Mouse (Mus musculus): ENCODE measurements around the gene Noxo1. TPM values are rescaled to one million over a fixed set of nuclear protein-coding genes. Genes with fewer than 3 reads are reported as not detected.
A peak's percentile ranks its signal among the peaks of the same experiment; 100 is the strongest.
"Not testable (repeated sequence)": the region's sequence is repeated elsewhere in the genome, so short reads cannot be mapped to it uniquely, and the experiment has no call there.

Noxo1 gene
- polyA plus RNA-seq, 2 experiments from 2014 or later, result 1.4 to 1.5 TPM

DNA sequence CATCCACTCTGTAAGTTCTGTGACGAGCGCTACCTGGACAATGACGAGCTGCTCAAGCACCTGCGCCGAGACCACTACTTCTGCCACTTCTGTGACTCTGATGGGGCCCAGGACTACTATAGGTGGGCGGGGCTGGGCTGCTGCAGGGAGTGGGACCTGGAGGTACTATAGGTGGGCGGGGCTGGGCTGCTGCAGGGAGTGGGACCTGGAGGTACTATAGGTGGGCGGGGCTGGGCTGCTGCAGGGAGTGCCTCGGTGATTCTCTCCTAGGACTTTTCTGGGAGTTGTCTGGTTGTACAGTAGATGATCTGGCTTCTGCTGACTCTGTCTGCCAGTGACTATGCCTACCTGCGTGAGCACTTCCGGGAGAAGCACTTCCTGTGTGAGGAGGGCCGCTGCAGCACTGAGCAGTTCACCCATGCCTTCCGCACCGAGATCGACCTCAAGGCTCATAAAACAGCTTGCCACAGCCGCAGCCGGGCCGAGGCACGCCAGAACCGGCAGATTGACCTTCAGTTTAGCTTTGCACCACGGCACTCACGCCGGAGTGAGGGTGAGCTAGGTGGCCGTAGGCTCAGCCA is 18.4 kb upstream of the Noxo1 start:
- ATAC-seq, result no peak

GRCm38 (mm10) chr17:24686514-24686913 is 9.5 kb upstream of the Noxo1 start:
- ATAC-seq, result no peak

- ATAC-seq, result peak; percentile 79
These were observed 8.9 kb upstream of the Noxo1 start for GRCm38 (mm10) chr17:24687146-24687595.

DNA sequence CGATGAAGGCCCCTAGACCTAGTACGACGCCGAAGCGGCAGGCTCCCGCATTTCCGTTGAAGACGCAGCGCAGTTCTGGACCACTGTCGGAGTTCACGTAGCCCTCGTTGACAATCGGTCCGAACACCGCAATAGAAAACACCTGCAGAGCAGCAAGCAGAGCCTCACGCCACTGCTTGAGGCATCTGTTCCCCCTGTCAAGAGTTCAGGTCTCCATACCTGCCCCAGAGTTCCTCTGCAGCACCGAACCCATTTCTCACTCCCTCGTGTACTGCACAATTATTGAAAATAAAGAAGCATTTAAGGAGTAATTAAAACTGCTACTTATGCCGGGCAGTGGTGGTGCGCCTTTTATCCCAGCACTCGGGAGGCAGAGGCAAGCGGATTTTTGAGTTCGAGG is 8.4 kb upstream of the Noxo1 start:
- ATAC-seq, result no peak

- no peak for ATAC-seq
These were observed 6.6 kb upstream of the Noxo1 start, which contains the start of gene Syngr3 for GRCm38 (mm10) chr17:24689251-24690081. TSS of gene Syngr3 (minus strand) at chr17:24689955.

GRCm38 (mm10) chr17:24692385-24692784 is 3.6 kb upstream of the Noxo1 start:
- no peak for ATAC-seq

DNA sequence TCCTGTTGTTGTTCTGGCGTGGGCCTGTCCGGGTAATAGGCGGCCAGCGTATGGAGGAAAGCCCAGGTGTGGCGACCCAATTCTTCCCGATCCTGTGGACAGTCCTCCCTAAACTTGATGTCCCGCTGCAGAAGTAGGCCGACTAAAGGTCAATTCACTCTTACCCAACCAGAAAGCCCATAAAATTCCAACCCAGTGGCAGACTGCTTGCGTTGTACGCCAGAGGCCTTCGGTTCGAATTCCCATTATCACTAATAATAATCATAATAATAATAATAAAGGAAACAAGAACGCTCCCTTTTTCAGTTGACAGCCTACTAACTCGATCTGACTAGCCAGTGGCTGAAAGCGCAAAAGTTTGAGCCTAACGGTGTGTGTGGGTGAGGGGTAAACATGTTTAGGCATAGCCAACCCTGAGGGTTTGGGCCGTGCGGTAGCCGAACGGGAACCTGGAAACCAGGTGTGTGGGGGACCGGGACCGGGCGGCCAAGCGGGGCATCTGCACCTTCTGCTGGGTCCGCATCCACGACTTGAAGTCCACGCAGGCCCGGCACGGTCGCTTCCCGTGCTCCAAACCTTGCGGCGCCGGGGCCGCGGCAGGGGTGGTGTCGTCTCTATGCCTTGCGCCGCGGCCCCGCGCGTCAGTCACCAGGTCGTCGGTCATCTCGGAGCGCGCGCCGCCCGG is 566 bp upstream of the Noxo1 start:
- ATAC-seq, result no peak

DNA sequence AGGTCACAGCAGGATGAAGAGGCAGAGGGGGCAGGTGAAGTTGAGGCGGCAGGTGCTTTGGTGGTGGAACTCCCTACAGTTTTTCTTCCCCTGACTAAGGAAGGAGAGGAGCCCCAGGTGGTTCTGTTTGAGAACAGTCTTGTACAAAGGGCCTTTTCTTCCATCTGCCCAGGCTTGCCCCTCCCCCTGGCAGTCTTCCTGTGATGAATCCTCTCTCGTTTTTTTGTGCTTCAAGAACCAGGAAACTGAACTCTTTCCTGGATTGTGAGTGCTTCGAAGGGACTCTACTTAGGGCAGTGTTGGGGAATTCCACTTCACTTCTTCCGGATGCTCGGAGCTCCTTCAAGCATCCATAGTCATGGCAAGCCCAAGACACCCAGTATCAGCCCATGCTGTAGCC is 2.0 kb downstream of the Noxo1 start:
- ATAC-seq, result no peak

- no peak for ATAC-seq
These were observed 2.7 kb downstream of the Noxo1 start for GRCm38 (mm10) chr17:24698715-24699114.

- ATAC-seq, result no peak
These were observed 3.4 kb downstream of the Noxo1 start for GRCm38 (mm10) chr17:24699473-24699872.

DNA sequence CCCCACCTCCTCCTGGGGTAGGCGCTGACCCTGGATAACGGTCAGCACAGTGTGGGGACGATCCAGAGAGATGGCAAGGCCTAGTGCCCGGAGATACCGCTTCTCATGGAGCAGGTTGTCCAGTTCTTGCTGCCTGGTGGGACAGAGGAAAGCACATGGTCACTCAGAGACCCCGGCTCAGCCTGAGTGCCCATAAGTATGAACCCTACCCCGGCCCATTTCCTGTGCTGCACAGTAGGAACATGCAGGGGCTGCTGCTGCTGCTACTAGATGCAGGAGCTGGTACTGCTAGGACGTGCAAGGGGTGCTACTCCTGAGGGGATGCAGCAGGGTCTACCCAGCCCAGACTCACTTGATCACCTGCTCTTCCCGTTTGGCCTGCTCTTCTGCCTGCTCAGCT is 5.2 kb downstream of the Noxo1 start:
- ATAC-seq, result no peak

DNA sequence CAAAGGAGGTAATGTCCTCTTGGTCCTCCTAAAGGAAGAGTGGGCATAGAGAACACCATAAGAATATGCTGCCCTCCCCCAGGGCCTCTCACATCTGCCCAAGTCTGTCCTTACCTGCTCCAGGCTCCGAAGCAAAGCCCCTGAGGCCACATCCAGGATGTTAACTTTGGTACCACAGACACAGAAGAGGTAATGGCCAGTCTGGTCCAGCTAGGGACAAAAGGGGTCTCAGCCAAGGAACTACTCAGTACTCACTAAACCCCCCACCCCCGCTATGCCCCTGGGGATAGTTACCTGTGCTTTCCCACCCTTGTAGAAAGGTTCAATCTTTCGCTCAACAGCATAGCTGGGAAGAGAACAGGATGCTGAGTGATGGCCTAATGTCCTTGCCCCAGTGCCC is 9.8 kb downstream of the Noxo1 start:
- no peak for ATAC-seq

DNA sequence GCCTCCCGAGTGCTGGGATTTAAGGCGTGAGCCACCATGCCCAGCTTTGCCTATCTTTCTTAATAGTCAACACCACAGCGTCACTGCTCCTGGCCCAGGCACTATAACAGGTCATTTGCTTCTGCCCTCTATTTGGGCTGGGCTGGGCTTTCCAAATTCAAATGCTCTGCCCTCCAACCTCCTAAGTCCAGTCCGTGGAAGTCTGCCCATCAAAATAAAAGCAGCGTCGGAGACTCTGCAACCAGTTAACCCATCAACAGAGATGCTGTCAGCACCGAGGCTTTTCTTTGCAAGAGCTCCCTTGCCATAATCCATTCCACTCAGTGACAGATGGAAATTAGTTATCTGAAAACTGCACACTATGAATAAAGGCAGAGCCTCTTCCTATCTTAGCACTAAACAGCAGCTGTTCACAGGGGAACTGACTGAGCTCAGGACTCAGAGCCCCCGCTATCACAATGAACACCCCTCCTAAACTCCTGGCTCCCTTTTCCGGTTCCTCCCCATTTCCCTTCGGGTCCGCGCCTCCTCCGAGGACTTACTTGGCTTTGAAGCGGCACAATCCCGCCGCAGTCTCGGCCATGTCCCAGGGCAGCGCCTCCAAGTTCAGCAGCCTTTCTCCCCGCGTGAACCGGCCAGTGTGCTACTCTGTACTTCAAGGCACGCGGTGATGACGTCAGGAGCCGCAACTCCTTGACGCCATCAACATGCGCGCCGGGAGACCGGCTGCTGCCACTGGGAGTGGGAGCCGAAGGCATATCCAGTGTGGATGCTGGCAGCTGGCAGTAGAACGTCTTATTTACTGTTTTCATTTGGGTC is 11.2 kb downstream of the Noxo1 start, which contains the start of gene Tbl3:
TSS of gene Tbl3 (minus strand) at position 679 of the 819 bp plus-strand sequence.
- ATAC-seq, result peak; percentile 84

DNA sequence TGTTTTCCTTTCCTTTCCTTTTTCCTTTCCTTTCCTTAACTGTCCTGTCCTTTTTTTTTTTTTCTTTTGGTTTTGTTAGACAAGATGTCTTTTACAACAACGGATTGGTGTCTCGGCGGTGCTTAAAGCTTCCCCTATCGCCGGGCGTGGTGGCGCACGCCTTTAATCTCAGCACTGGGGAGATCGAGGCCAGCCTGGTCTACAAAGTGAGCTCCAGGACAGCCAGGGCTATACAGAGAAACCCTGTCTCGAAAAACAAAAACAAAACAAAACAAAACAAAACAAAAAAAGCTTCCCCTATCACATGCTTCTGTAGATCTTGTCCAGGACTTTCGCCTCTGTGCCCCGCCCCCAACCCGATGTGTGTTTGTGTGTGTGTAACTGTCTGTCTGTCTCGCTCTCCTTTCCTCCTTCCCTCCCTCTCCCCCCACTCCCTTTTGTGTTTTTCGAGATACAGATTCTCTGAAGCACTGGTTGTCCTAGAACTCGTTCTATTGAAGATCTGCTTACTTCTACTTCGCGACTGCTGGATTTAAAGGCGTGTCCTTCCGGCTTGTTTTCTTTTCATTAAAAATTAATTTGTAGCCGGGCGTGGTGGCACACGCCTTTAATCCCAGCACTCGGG is 11.9 kb downstream of the Noxo1 start:
- ATAC-seq, result peak; percentile 34

- ATAC-seq, result no peak
These were observed 12.6 kb downstream of the Noxo1 start for GRCm38 (mm10) chr17:24708646-24709045.

GRCm38 (mm10) chr17:24715556-24715955 is 19.5 kb downstream of the Noxo1 start:
- no peak for ATAC-seq

DNA sequence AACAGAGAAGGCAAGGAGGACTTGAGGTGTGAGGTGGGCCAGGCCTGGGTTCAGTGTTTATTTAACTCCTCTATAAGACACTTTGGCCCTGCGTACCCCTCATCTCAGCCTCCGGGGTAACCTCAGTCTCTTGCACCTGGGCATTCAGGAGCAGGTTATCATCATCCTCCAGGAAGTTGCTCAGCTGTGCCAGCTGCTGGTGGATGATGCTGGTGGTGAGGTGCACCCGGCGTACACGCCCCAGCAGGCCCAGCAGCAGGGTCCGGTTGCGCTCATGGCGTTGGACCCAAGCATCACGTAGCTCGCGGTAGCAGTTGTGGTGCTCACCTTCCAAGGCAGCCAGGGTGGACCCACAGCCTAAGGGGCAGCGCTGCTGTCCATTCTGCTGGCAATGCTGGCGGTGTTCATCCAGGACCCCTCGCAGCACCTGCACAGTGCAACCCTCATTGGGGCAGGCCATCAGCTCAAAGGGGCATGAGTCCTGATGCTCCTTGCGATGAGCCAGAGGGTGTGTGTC is 20.2 kb downstream of the Noxo1 start:
- no peak for ATAC-seq

DNA sequence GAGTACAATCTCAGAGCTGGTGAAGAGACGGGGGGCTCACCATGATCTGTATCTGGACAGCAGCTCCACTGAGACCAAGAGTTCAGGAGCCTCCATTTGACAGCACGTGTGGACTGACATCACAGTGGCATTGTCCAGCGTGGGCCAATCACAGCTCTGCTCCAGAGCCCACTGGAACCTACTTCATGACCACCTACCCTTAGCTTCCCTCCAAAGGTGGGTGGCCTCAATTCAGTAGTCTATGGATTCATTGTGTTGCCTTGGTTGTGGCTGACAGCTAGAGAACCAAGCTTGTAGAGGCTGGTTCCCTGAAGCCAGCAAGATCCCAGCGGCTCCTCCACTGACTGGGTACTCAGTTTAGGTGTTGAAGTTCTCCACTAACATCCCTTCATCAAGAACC is 21.9 kb downstream of the Noxo1 start, which contains the start of the genes Rnf151 and Rps2:
TSS of gene Rnf151 (minus strand) at position 121 of the 400 bp plus-strand sequence.
TSS of gene Rps2 (plus strand) at position 174 of the 400 bp plus-strand sequence.
- ATAC-seq, result no peak

DNA sequence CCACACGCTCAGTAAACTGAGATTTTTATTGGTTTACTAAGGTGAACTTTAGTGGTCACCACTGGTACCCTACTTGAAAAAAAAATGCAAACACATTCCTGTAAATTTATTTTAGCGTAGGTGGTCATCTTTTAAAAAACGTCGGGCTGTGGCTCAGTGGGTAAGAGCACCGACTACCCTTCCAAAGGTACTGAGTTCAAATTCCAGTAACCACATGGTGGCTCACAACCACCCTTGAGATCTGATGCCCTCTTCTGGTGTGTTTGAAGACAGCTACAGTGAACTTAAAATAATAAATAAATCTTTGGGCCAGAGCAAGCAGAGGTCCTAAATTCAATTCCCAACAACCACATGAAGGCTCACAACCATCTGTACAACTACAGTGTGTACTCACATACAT is 22.9 kb downstream of the Noxo1 start:
- ATAC-seq, result not testable (repeated sequence)

- ATAC-seq, result peak; percentile 87
These were observed 23.6 kb downstream of the Noxo1 start for GRCm38 (mm10) chr17:24719494-24720222.

- ATAC-seq, result not testable (repeated sequence)
These were observed 24.6 kb downstream of the Noxo1 start for GRCm38 (mm10) chr17:24720616-24721015.
